Mouse (Mus musculus): ENCODE data around the gene Dusp6. TPM values are rescaled to one million over a fixed set of nuclear protein-coding genes. Genes with fewer than 3 reads are reported as not detected.

Dusp6 gene
- total and polyA plus RNA-seq, 2 experiments from 2014 or later, result 32.5 to 65.3 TPM

- ATAC-seq, result no peak
- H3K9ac ChIP-seq (replicated peaks; ENCODE audit: low read length), result no peak overlapping the region; the same call in 1 of the 2 replicates
These were observed 16.1 kb upstream of the Dusp6 start for GRCm38 (mm10) chr10:99246797-99247508.

GRCm38 (mm10) chr10:99250874-99251281, 12.2 kb upstream of the Dusp6 start:
- DNase-seq (ENCODE audit: low spot score) (no peak), ATAC-seq (no peak)
- no peak for TF ChIP-seq CTCF (IDR thresholded peaks at IDR 0.05; ENCODE audit: low read depth)
- Histone ChIP-seq H3K4me3 (ENCODE audit: low read length) (no peak overlapping the region), H3K9me3 (ENCODE audit: low read length) (no peaks in the 10 kb centered on the region), H3K4me1 (ENCODE audit: insufficient read depth, low read length) (no peaks in the 10 kb centered on the region), H3K27ac (no peak overlapping the region), H3K27me3 (ENCODE audit: insufficient read depth, low read length) (no peaks in the 10 kb centered on the region), H3K9ac (replicated peaks; ENCODE audit: low read length) (no peak overlapping the region), H3K4me2 (ENCODE audit: low read depth, low read length) (no peak overlapping the region), H3K36me3 (ENCODE audit: insufficient read depth, low read length) (no peaks in the 10 kb centered on the region)
- 74% methylated on average over 11 of the region's 11 CpGs for WGBS

More at GRCm38 (mm10) chr10:99246797-99247508, 16.1 kb upstream of the Dusp6 start:
- H3K9me3 ChIP-seq (ENCODE audit: low read length), result no peaks in the 10 kb centered on the region
- no peak for TF ChIP-seq CTCF (IDR thresholded peaks at IDR 0.05; ENCODE audit: low read depth)
- H3K27me3 ChIP-seq (ENCODE audit: insufficient read depth, low read length), result no peaks in the 10 kb centered on the region
- no peaks in the 10 kb centered on the region for H3K36me3 ChIP-seq (ENCODE audit: insufficient read depth, low read length)
- H3K4me3 ChIP-seq (ENCODE audit: low read length), result peak overlapping the region; percentile 24
- H3K27ac ChIP-seq, result no peak overlapping the region
- H3K4me2 ChIP-seq (ENCODE audit: low read depth, low read length), result peak overlapping the region; percentile 52
- DNase-seq (ENCODE audit: low spot score), result no peak
- 54% methylated on average over 20 of the region's 20 CpGs for WGBS
- no peaks in the 10 kb centered on the region for H3K4me1 ChIP-seq (ENCODE audit: insufficient read depth, low read length)

GRCm38 (mm10) chr10:99253412-99253811, 9.6 kb upstream of the Dusp6 start:
- no peak overlapping the region for H3K4me3 ChIP-seq (ENCODE audit: low read length)
- no peak for DNase-seq (ENCODE audit: low spot score)
- TF ChIP-seq CTCF (IDR thresholded peaks at IDR 0.05; ENCODE audit: low read depth), result no peak
- ATAC-seq, result no peak
- H3K27me3 ChIP-seq (ENCODE audit: insufficient read depth, low read length), result no peaks in the 10 kb centered on the region
- no peaks in the 10 kb centered on the region for H3K4me1 ChIP-seq (ENCODE audit: insufficient read depth, low read length)
- H3K9me3 ChIP-seq (ENCODE audit: low read length), result no peaks in the 10 kb centered on the region
- no peak overlapping the region for H3K9ac ChIP-seq (replicated peaks; ENCODE audit: low read length)
- 88% methylated on average over 2 of the region's 2 CpGs for WGBS
- no peak overlapping the region for H3K27ac ChIP-seq
- no peaks in the 10 kb centered on the region for H3K36me3 ChIP-seq (ENCODE audit: insufficient read depth, low read length)
- no peak overlapping the region for H3K4me2 ChIP-seq (ENCODE audit: low read depth, low read length)

GRCm38 (mm10) chr10:99255830-99256570, 7.0 kb upstream of the Dusp6 start:
- 85% methylated on average over 10 of the region's 10 CpGs for WGBS
- H3K4me3 ChIP-seq (ENCODE audit: low read length), result no peak overlapping the region
- no peaks in the 10 kb centered on the region for H3K9me3 ChIP-seq (ENCODE audit: low read length)
- no peak for TF ChIP-seq CTCF (IDR thresholded peaks at IDR 0.05; ENCODE audit: low read depth)
- H3K4me1 ChIP-seq (ENCODE audit: insufficient read depth, low read length), result no peaks in the 10 kb centered on the region
- H3K9ac ChIP-seq (replicated peaks; ENCODE audit: low read length), result no peak overlapping the region
- H3K4me2 ChIP-seq (ENCODE audit: low read depth, low read length), result no peak overlapping the region
- no peaks in the 10 kb centered on the region for H3K36me3 ChIP-seq (ENCODE audit: insufficient read depth, low read length)
- H3K27me3 ChIP-seq (ENCODE audit: insufficient read depth, low read length), result no peaks in the 10 kb centered on the region
- DNase-seq (ENCODE audit: low spot score) (no peak), ATAC-seq (no peak)
- H3K27ac ChIP-seq, result no peak overlapping the region

- Histone ChIP-seq H3K9me3 (ENCODE audit: low read length) (no peaks in the 10 kb centered on the region), H3K4me2 (ENCODE audit: low read depth, low read length) (no peak overlapping the region), H3K4me1 (ENCODE audit: insufficient read depth, low read length) (no peaks in the 10 kb centered on the region), H3K36me3 (ENCODE audit: insufficient read depth, low read length) (no peaks in the 10 kb centered on the region), H3K4me3 (ENCODE audit: low read length) (no peak overlapping the region), H3K27ac (no peak overlapping the region), H3K27me3 (ENCODE audit: insufficient read depth, low read length) (no peaks in the 10 kb centered on the region), H3K9ac (replicated peaks; ENCODE audit: low read length) (no peak overlapping the region)
- no peak for TF ChIP-seq CTCF (IDR thresholded peaks at IDR 0.05; ENCODE audit: low read depth)
- WGBS, result 84% methylated on average over 5 of the region's 5 CpGs
- DNase-seq (ENCODE audit: low spot score) (no peak), ATAC-seq (no peak)
These were observed 5.5 kb upstream of the Dusp6 start for GRCm38 (mm10) chr10:99257531-99257930.

GRCm38 (mm10) chr10:99259840-99260239, 3.2 kb upstream of the Dusp6 start:
- TF ChIP-seq CTCF (IDR thresholded peaks at IDR 0.05; ENCODE audit: low read depth), result no peak
- ATAC-seq (no peak), DNase-seq (ENCODE audit: low spot score) (no peak)
- H3K9ac ChIP-seq (replicated peaks; ENCODE audit: low read length), result no peak overlapping the region
- no peaks in the 10 kb centered on the region for H3K4me1 ChIP-seq (ENCODE audit: insufficient read depth, low read length)
- no peak overlapping the region for H3K4me3 ChIP-seq (ENCODE audit: low read length)
- H3K4me2 ChIP-seq (ENCODE audit: low read depth, low read length), result no peak overlapping the region
- WGBS, result 84% methylated on average over 8 of the region's 8 CpGs
- no peak overlapping the region for H3K27ac ChIP-seq
- H3K27me3 ChIP-seq (ENCODE audit: insufficient read depth, low read length), result no peaks in the 10 kb centered on the region
- H3K36me3 ChIP-seq (ENCODE audit: insufficient read depth, low read length), result no peaks in the 10 kb centered on the region
- no peaks in the 10 kb centered on the region for H3K9me3 ChIP-seq (ENCODE audit: low read length)

Measured in hindbrain, postnatal 0 days (tissue).